Mouse (Mus musculus) embryonic fibroblast, embryonic 13.5 days (primary cell): Measurements from ENCODE around the gene Hivep3. TPM values are rescaled to one million over a fixed set of nuclear protein-coding genes. Genes with fewer than 3 reads are reported as not detected.

Experiments
- H3K27ac ChIP-seq: 2 replicates; pipeline ENCODE4 v1.5.1; 2012; ENCODE audit warnings: low read length, control low read depth, inconsistent platforms; ENCODE audit not compliant: insufficient read depth
- H3K4me1 ChIP-seq: 2 replicates; pipeline ENCODE4 v1.6.1; 2011; ENCODE audit warnings: low read length; ENCODE audit not compliant: control insufficient read depth, insufficient read depth
- H3K4me3 ChIP-seq: 2 replicates; pipeline ENCODE4 v1.5.1; 2011; ENCODE audit warnings: mild to moderate bottlenecking, control low read depth, low read length; ENCODE audit not compliant: insufficient read depth
- CTCF ChIP-seq: IDR thresholded peaks from 2 replicates; pipeline ENCODE4 v1.5.1; 2011; ENCODE audit warnings: mild to moderate bottlenecking, control low read depth, low read length, moderate library complexity, borderline replicate concordance; ENCODE audit not compliant: insufficient read depth
- POLR2A ChIP-seq: IDR thresholded peaks from 2 replicates; pipeline ENCODE4 v1.6.1; 2011; ENCODE audit warnings: low read depth, mild to moderate bottlenecking, control low read depth, low read length, moderate library complexity
- polyA plus RNA-seq: library from polyadenylated mRNA; stranded (reverse); fragments of >200 nt; gene quantifications from 2 replicates; pipeline ENCODE4 v1.2.4, GENCODE M21; 2011; ENCODE audit warnings: low read depth; ENCODE audit not compliant: missing spikeins, insufficient read length

Gene Hivep3
- polyA plus RNA-seq, 1 experiment: 3.8 TPM

GRCm38 (mm10) chr4:119915069-119915468 is 181.5 kb downstream of the Hivep3 start:
- Histone ChIP-seq H3K4me1 (no peaks in the 10 kb centered on the region), H3K27ac (no peak overlapping the region), H3K4me3 (no peak overlapping the region)
- TF ChIP-seq CTCF (no peak), POLR2A (no peak)

GRCm38 (mm10) chr4:119917502-119917901 is 183.9 kb downstream of the Hivep3 start:
- H3K4me1 ChIP-seq: no peaks in the 10 kb centered on the region
- H3K27ac ChIP-seq: no peak overlapping the region
- H3K4me3 ChIP-seq: no peak overlapping the region
- TF ChIP-seq CTCF (no peak), POLR2A (no peak)

GRCm38 (mm10) chr4:119919349-119919748 is 185.8 kb downstream of the Hivep3 start:
- H3K27ac ChIP-seq: no peak overlapping the region
- H3K4me1 ChIP-seq: no peaks in the 10 kb centered on the region
- TF ChIP-seq CTCF (no peak), POLR2A (no peak)
- H3K4me3 ChIP-seq: no peak overlapping the region

- no peaks in the 10 kb centered on the region for H3K4me1 ChIP-seq
- H3K27ac ChIP-seq: no peak overlapping the region
- TF ChIP-seq CTCF (no peak), POLR2A (no peak)
- no peak overlapping the region for H3K4me3 ChIP-seq
Measured at GRCm38 (mm10) chr4:119921022-119921717, 187.6 kb downstream of the Hivep3 start.

- no peak for TF ChIP-seq CTCF
- TF ChIP-seq POLR2A: no peak
- Histone ChIP-seq H3K4me1 (no peaks in the 10 kb centered on the region), H3K27ac (no peak overlapping the region), H3K4me3 (no peak overlapping the region)
Measured at GRCm38 (mm10) chr4:119921723-119922266, 188.2 kb downstream of the Hivep3 start.

- no peak overlapping the region for H3K27ac ChIP-seq
- TF ChIP-seq CTCF (no peak), POLR2A (no peak)
- H3K4me1 ChIP-seq: no peaks in the 10 kb centered on the region
- no peak overlapping the region for H3K4me3 ChIP-seq
Measured at GRCm38 (mm10) chr4:119922945-119923344, 189.4 kb downstream of the Hivep3 start.

- no peaks in the 10 kb centered on the region for H3K4me1 ChIP-seq
- H3K4me3 ChIP-seq: no peak overlapping the region
- H3K27ac ChIP-seq: no peak overlapping the region
- no peak for TF ChIP-seq POLR2A
- no peak for TF ChIP-seq CTCF
Measured at GRCm38 (mm10) chr4:119923410-119923809, 189.8 kb downstream of the Hivep3 start.

GRCm38 (mm10) chr4:119925052-119925451 is 191.5 kb downstream of the Hivep3 start:
- no peaks in the 10 kb centered on the region for H3K4me1 ChIP-seq
- no peak for TF ChIP-seq CTCF
- no peak for TF ChIP-seq POLR2A
- no peak overlapping the region for H3K4me3 ChIP-seq

GRCm38 (mm10) chr4:119931923-119932322 is 198.3 kb downstream of the Hivep3 start:
- Histone ChIP-seq H3K4me1 (peaks cover 15% of the 10 kb centered on the region), H3K27ac (peak overlapping the region; percentile 48), H3K4me3 (no peak overlapping the region)
- TF ChIP-seq POLR2A (no peak), CTCF (no peak)

More at GRCm38 (mm10) chr4:119925052-119925451, 191.5 kb downstream of the Hivep3 start:
- H3K27ac ChIP-seq: no peak overlapping the region

- no peak overlapping the region for H3K4me3 ChIP-seq
- H3K27ac ChIP-seq: peak overlapping the region; percentile 48
- H3K4me1 ChIP-seq: peaks cover 15% of the 10 kb centered on the region
- TF ChIP-seq POLR2A (no peak), CTCF (no peak)
Measured at GRCm38 (mm10) chr4:119932549-119933257, 199.1 kb downstream of the Hivep3 start.
